Mouse (Mus musculus) ES-E14 (cell line): ENCODE measurements around the gene 3110082I17Rik. TPM values are rescaled to one million over a fixed set of nuclear protein-coding genes. Genes with fewer than 3 reads are reported as not detected.
A peak's percentile ranks its signal among the peaks of the same experiment; 100 is the strongest.
"Not testable (repeated sequence)": the region's sequence is repeated elsewhere in the genome, so short reads cannot be mapped to it uniquely, and the experiment has no call there.

Experiments used
- DNase-seq: peaks from one replicate; pipeline ENCODE4 v3.0.0-alpha.2; 2013; ENCODE audit warnings: low read depth, low spot score
- H3K27ac ChIP-seq: 2 replicates; pipeline ENCODE4 v1.5.1; 2012; ENCODE audit warnings: low read depth, mild to moderate bottlenecking, low read length, moderate library complexity, mixed read lengths; ENCODE audit not compliant: poor library complexity, insufficient read depth, severe bottlenecking
- H3K36me3 ChIP-seq: 2 replicates; pipeline ENCODE4 v1.6.1; 2012; ENCODE audit warnings: mild to moderate bottlenecking, low read length, moderate library complexity, mixed read lengths; ENCODE audit not compliant: control insufficient read depth, poor library complexity, insufficient read depth, severe bottlenecking
- H3K4me1 ChIP-seq, 2 experiments: fragments of 150-350 bp in 1 of 2; sonication (generic) in 1 of 2; 2 replicates each; pipeline ENCODE4 v1.6.1; 2012; ENCODE audit warnings: low read length in 2 of 2, mild to moderate bottlenecking in 1 of 2, mixed read lengths in 1 of 2; ENCODE audit not compliant: control insufficient read depth in 2 of 2, insufficient read depth in 2 of 2, poor library complexity in 1 of 2
- H3K4me3 ChIP-seq, 2 experiments: fragments of 150-350 bp in 1 of 2; sonication (generic) in 1 of 2; 2 replicates each; pipeline ENCODE4 v1.5.1; 2012; ENCODE audit warnings: low read length in 2 of 2, low read depth in 1 of 2, mild to moderate bottlenecking in 1 of 2, mixed read lengths in 1 of 2; ENCODE audit not compliant: insufficient read depth in 1 of 2, poor library complexity in 1 of 2, severe bottlenecking in 1 of 2
- H3K9ac ChIP-seq: 2 replicates; pipeline ENCODE4 v1.6.1; 2012; ENCODE audit warnings: low read depth, mild to moderate bottlenecking, low read length, mixed read lengths; ENCODE audit not compliant: poor library complexity, insufficient read depth, severe bottlenecking
- H3K9me3 ChIP-seq: fragments of 150-350 bp; sonication (generic); 2 replicates; pipeline ENCODE4 v1.6.1; 2012; ENCODE audit warnings: low read depth, mild to moderate bottlenecking, low read length; ENCODE audit not compliant: control insufficient read depth, insufficient read depth
- CHD2 ChIP-seq: IDR thresholded peaks from 2 replicates; pipeline ENCODE4 v1.6.1; 2014; ENCODE audit warnings: mild to moderate bottlenecking, low read depth, low read length, inconsistent platforms
- HCFC1 ChIP-seq: IDR thresholded peaks from 2 replicates; pipeline ENCODE4 v1.6.1; 2012; ENCODE audit warnings: low read length, inconsistent platforms, borderline replicate concordance; ENCODE audit not compliant: insufficient read depth
- MAFK ChIP-seq: IDR thresholded peaks from 2 replicates; pipeline ENCODE4 v1.6.1; 2014; ENCODE audit warnings: mild to moderate bottlenecking, low read depth, low read length, inconsistent platforms; ENCODE audit not compliant: insufficient read depth
- ZC3H11A ChIP-seq: IDR thresholded peaks from 2 replicates; pipeline ENCODE4 v1.6.1; 2012; ENCODE audit warnings: low read depth, mild to moderate bottlenecking, inconsistent platforms, low read length, borderline replicate concordance
- ZNF384 ChIP-seq: IDR thresholded peaks from 2 replicates; pipeline ENCODE4 v1.6.1; 2012; ENCODE audit warnings: low read depth, low read length, inconsistent platforms
- in situ Hi-C, 2 experiments: fragments of 600-800 bp; cut with MboI; formaldehyde crosslinking; loops; one replicate each; pipeline ENCODE4 v1.15.1; 2025; ENCODE audit warnings: low sequenced_read_pairs in 2 of 2, inconsistent platforms in 1 of 2; ENCODE audit not compliant: unreplicated experiment in 2 of 2
- total RNA-seq: library from RNA; depleted of rRNA; stranded (reverse); fragments of 300-350 nt; gene quantifications from 2 replicates; pipeline ENCODE4 v1.2.3, GENCODE M21; 2012

The 3110082I17Rik gene
- total RNA-seq, 1 experiment, result 32.6 TPM

- TF ChIP-seq ZNF384 (no peak), ZC3H11A (no peak), CHD2 (no peak), HCFC1 (no peak), MAFK (no peak)
- no peaks in the 10 kb centered on the region for H3K9me3 ChIP-seq
- H3K36me3 ChIP-seq, result no peaks in the 10 kb centered on the region; the same call in 1 of the 2 replicates
- DNase-seq, result no peak
- no peak overlapping the region for H3K4me3 ChIP-seq
- H3K4me1 ChIP-seq, result peaks cover 0 to 4% of the 10 kb centered on the region in 2 experiments; a peak in 1 of 4 replicates
- no peak overlapping the region for H3K9ac ChIP-seq
- no peak overlapping the region for H3K27ac ChIP-seq
- in situ Hi-C loops, result no loop called here
These were observed 67.8 kb downstream of the 3110082I17Rik start for GRCm38 (mm10) chr5:139392219-139393196.

- H3K9ac ChIP-seq, result peak overlapping the region; percentile 52
- TF ChIP-seq HCFC1 (no peak), MAFK (no peak), ZC3H11A (no peak), CHD2 (no peak), ZNF384 (no peak)
- H3K36me3 ChIP-seq, result no peaks in the 10 kb centered on the region; the same call in 1 of the 2 replicates
- DNase-seq, result no peak
- in situ Hi-C loops, result no loop called here
- H3K4me1 ChIP-seq, result peaks cover 0 to 4% of the 10 kb centered on the region in 2 experiments; a peak in 1 of 4 replicates
- no peak overlapping the region for H3K27ac ChIP-seq
- H3K4me3 ChIP-seq, result no peak overlapping the region
- H3K9me3 ChIP-seq, result no peaks in the 10 kb centered on the region
These were observed 68.9 kb downstream of the 3110082I17Rik start for GRCm38 (mm10) chr5:139391309-139391990.

GRCm38 (mm10) chr5:139390324-139391119 is 69.8 kb downstream of the 3110082I17Rik start:
- H3K4me3 ChIP-seq, H3K4me1 ChIP-seq, DNase-seq, H3K9ac ChIP-seq, H3K36me3 ChIP-seq, H3K27ac ChIP-seq, H3K9me3 ChIP-seq, in situ Hi-C loops: not testable (repeated sequence)

GRCm38 (mm10) chr5:139389676-139390061 is 70.7 kb downstream of the 3110082I17Rik start:
- no peak for DNase-seq
- Histone ChIP-seq H3K36me3 (peaks cover 2% of the 10 kb centered on the region; the same call in 1 of the 2 replicates), H3K4me1 (peaks cover 0 to 3% of the 10 kb centered on the region in 2 experiments; a peak in 1 of 4 replicates), H3K4me3 (no peak overlapping the region), H3K9ac (no peak overlapping the region), H3K27ac (no peak overlapping the region), H3K9me3 (no peaks in the 10 kb centered on the region)
- in situ Hi-C loops, result no loop called here
- TF ChIP-seq ZC3H11A, result no peak
- TF ChIP-seq MAFK, result no peak
- TF ChIP-seq ZNF384, result no peak
- no peak for TF ChIP-seq HCFC1
